Mouse (Mus musculus): ENCODE data around the gene Plppr2.

Plppr2 gene

GRCm38 (mm10) chr9:21961366-21961980, 24.6 kb downstream of the Plppr2 start:
- CTCF ChIA-PET = interaction anchor here (0.6 kb wide), 1 partner anchor 118 kb away, joined by 6 read pairs; no protein-coding TSS in a partner anchor

DNA sequence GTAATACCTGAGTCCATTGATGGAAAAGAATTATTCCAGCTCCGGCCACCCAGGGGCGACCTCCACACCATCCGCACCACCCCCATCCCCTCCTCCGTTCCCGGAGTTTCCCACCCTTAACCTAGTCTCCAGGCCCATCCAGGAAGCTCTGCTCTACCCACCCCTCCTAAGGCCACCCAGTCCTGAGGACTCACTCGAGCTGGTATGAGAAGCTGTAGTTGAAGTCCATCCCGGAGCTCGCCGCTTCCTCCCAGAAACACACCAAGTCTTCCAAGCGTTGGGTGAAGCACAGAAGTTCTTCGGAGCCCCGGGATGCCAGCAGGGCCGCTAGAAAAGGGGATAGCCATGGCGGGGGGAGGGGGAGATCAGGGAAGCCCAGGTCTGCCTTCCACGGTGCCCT, 25.2 kb downstream of the Plppr2 start:
- CTCF ChIA-PET = no interaction called here

DNA sequence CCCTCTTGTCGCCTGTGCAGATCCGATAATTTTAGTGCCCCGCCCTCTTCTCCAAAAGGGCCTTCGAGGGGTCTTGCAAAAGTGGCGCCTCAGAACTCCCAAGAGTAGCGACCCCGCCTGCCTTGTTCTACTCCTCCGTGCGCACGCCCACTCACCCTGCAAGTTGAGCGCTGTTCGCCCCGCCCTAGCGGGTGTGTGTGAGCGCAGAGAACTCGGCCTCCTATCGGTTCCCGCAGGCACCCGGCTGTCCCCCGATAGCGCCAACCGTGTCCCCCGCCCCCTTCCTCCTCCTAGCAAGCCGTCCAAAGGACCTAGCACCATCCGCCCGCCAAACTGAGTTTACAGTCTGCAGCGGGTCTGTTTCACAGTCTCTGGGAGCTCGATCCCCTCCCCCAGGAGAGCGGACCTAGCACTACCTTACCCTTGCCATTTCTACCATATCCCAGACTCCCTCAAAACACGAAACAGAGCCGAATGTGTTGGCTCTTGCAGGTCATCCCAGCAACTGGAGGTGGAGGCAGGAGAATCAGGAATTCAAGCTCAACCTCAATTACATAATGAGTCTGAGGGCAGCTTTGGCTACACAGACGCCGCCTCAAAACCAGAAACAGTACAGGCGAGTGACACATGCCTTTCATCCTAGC, 25.7 kb downstream of the Plppr2 start:
- CTCF ChIA-PET = no interaction called here

DNA sequence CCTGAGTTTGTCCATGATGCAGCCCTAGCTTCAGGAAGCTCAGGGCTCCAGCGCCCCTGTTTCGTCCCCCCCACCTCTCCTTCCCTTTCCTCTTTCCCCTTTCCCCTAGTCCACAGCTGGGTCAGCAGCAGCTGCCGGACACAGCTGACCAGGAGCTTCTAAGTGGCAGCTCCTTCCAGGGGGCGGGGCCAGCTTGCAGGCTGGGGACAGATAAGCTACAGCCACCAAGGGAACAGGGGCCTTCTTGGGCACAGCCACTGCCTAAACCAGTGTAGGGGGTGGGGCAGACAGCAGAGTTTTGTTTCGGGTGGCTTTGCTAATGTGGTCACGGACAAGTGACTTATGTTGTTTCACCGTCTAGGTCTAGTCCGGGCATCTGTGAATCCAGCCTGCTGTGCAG, 26.6 kb downstream of the Plppr2 start, which contains the start of gene Epor:
Gene Epor, minus strand, starts transcription at position 90 of the 400 bp plus-strand sequence.
- CTCF ChIA-PET = no interaction called here

DNA sequence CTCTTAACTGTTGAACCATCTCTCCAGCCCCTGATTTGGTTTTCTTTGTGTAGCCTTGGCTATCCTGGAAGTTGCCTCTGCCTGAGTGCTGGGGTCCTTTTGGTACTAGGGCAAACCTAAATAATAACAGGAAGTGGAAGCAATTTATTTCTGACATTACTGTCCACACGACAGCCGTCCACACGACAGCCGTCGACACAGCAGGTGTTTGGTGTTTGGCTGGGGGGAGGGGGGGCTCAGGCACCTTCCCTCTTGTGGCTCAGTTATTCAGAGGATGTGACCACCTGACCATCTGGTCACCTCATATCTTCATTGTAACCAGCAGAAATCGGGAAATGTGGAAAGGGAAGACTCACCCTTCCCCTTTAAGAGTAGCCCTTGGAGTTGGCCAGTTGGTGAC, 32.0 kb downstream of the Plppr2 start:
- CTCF ChIA-PET = no interaction called here

DNA sequence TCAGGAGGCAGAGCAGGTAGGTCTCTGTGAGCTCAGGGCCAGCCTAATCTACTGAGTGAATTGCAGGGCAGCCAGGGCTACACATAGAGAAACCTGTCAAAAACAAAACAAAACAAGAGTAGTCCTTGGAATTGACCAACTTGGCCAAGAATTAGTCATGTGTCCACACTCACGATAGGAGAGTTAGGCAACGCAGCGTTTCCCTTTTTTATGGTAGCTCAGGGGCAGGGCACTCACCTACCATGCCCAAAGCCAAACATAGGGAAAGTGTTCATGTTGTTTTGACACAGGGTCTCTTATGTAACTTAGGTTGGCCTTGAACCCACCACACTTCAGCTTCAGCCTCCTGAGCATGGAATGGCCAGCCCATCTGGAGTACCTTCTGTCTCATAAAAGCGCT, 32.5 kb downstream of the Plppr2 start:
- CTCF ChIA-PET = no interaction called here

GRCm38 (mm10) chr9:21976626-21977175, 39.9 kb downstream of the Plppr2 start:
- CTCF ChIA-PET = no interaction called here

DNA sequence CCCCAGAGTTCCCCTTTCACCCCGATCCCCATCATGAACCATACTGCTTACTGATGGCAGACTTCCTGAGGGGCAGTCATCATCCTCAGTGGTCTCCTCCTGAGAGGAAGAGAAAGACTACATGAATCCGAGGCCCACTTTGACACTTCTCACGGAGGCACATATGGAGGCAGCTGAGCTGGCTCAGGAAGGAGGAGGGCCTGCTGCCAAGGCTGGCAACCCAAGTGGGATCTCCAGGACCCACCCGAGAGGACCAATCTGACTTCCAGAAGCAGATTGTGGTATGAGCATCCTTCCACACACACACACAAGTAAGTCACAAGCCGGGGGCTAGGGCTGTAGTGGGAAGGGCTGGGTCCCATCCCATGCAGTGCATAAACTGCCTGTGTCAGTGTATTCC, 40.5 kb downstream of the Plppr2 start:
- CTCF ChIA-PET = no interaction called here

GRCm38 (mm10) chr9:21977972-21978371, 41.1 kb downstream of the Plppr2 start:
- CTCF ChIA-PET = no interaction called here

DNA sequence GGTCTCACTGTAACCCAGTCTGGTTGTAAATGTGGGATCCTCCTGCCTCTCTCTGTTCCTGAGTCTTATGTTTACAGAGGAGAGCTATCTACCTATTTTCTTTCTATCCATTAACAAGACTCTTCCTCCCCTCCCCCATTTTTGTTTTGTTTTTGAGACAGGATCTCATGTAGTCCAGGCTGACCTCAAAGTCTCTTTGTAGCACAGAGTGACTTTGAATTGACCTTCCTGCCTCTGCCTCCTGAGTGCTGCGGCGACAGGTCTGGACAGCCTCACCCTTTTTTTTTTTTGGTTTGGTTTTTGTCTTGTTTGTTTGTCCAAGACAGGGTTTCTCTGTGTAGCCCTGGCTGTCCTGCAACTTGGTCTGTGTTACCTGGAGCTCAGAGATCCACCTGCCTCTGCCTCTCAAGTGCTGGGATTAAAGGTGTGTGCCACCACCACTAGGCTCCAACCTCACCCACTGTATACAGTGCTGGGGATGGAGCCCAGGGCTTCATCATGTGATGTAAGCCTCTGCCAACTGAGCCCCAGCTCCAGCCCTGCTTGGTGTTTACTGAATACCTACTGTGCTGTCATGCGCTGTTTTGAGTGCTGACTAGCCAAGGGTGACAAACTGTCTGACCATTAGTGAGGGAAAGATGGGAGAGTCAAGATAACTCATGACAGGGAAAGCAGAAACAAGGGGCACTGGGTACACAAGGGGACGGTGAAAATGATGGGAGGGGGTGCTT, 41.7 kb downstream of the Plppr2 start:
- CTCF ChIA-PET = no interaction called here

GRCm38 (mm10) chr9:21983911-21984310, 47.1 kb downstream of the Plppr2 start:
- CTCF ChIA-PET = no interaction called here

- CTCF ChIA-PET = no interaction called here
These were observed 50.9 kb downstream of the Plppr2 start for GRCm38 (mm10) chr9:21987592-21988342.

- CTCF ChIA-PET = no interaction called here
These were observed 51.7 kb downstream of the Plppr2 start for GRCm38 (mm10) chr9:21988421-21989101.

DNA sequence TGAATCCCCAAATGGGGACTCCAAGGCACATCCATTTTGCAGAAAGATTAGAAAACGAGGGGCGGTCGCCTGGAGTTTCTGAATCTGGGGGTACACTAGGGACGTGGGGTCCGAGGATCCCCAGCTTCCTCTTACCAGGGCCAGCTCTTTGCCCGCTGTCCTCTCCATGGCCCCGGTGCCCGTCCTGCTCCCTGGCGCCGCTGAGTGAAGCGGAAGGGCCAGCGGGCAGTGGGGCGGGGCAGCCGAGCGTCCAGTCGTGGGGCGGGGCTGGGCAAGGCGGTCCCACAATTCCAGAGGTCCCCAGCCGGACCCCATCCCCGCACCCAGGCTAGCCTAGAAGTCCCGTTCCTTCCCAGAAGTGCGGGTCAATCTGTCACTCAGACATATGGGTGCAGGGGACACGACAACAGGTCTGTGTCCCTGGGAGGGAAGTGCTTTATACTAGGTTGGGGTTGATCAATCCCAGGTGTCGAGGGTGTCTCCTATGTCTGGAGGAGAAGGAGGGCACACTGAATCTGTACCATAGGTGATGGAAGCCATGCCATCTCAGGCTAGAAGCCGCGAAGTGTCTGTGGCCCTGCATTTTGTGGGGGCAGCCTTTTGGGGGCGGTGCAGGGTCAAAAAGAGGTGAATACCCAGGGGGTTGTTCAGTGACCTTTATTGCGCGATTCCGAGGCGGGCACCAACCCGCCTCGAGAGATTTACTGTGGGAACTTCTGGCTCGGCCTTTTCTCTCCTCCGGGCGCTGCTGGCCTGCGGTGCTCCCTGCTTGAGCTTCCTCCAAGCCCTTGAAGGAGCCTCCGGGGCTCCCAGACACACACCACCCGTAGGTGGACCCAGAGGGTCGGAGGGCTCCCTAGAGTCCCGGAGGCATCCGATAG, 52.6 kb downstream of the Plppr2 start, which contains the start of gene Rgl3:
Gene Rgl3, minus strand, starts transcription at position 217 of the 881 bp plus-strand sequence.
- CTCF ChIA-PET = interaction anchor here (0.6 to 0.7 kb wide), 2 partner anchors 61 to 130 kb away, joined by 3 read pairs; no protein-coding TSS in a partner anchor

DNA sequence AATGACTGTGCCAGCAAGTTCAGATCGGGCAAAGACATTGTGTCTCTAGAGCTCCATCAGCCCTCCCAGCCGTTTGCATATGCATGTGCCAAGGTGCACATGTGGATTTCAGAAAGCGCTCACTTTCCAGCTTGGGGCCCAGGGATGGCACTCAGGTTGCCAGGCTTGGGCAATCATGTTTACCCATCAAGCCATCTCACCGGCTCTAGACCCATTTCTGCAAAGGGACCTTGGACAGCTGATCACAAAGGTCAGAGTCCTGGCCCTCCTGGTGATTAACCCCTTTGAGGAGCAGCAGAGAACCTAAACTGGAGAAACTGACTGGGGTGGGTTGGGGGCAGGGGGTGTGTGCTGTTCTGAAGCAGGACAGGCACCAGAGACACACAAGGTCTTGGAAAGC, 55.4 kb downstream of the Plppr2 start:
- CTCF ChIA-PET = no interaction called here

- CTCF ChIA-PET = no interaction called here
These were observed 59.5 kb downstream of the Plppr2 start for GRCm38 (mm10) chr9:21996178-21996867.

Measured in spleen, embryonic (tissue).